Mouse (Mus musculus) midbrain, embryonic 14.5 days (tissue): ENCODE data around the gene Gm20388. TPM values are rescaled to one million over a fixed set of nuclear protein-coding genes. Genes with fewer than 3 reads are reported as not detected.

Source experiments
- ATAC-seq: fragments of 200-750 bp; cut with Nextera tagmentation; 2 replicates; pipeline ENCODE4 v1.8.0; 2017; ENCODE audit warnings: moderate number of reproducible peaks, moderate library complexity; ENCODE audit not compliant: low FRiP score, low TSS enrichment
- DNase-seq: peaks from one replicate; pipeline ENCODE4 v3.0.0-alpha.2; 2015
- H3K27ac ChIP-seq: fragments of 300-500 bp; sonication (generic); replicated peaks from 2 replicates; pipeline ENCODE4 v1.5.1; 2014; ENCODE audit warnings: mild to moderate bottlenecking, low read depth, low read length, moderate library complexity
- H3K27me3 ChIP-seq: fragments of 300-500 bp; sonication (generic); 2 replicates; pipeline ENCODE4 v1.6.1; 2014; ENCODE audit warnings: low read length, control low read depth, mixed read lengths; ENCODE audit not compliant: control insufficient read depth, insufficient read depth
- H3K36me3 ChIP-seq: fragments of 300-500 bp; sonication (generic); 2 replicates; pipeline ENCODE4 v1.6.1; 2014; ENCODE audit warnings: low read length, control low read depth; ENCODE audit not compliant: control insufficient read depth, insufficient read depth
- H3K4me1 ChIP-seq: fragments of 300-500 bp; sonication (generic); 2 replicates; pipeline ENCODE4 v1.6.1; 2014; ENCODE audit warnings: mild to moderate bottlenecking, antibody characterized with exemption, low read length, control low read depth; ENCODE audit not compliant: control insufficient read depth, insufficient read depth
- H3K4me2 ChIP-seq: fragments of 300-500 bp; sonication (generic); 2 replicates; pipeline ENCODE4 v1.6.1; 2014; ENCODE audit warnings: mild to moderate bottlenecking, low read length, moderate library complexity
- H3K4me3 ChIP-seq: fragments of 300-500 bp; sonication (generic); replicated peaks from 2 replicates; pipeline ENCODE4 v1.5.1; 2014; ENCODE audit warnings: low read depth, low read length
- H3K9ac ChIP-seq: fragments of 300-500 bp; sonication (generic); replicated peaks from 2 replicates; pipeline ENCODE4 v1.6.1; 2014; ENCODE audit warnings: mild to moderate bottlenecking, low read length, moderate library complexity
- H3K9me3 ChIP-seq: fragments of 300-500 bp; sonication (generic); 2 replicates; pipeline ENCODE4 v1.6.1; 2016; ENCODE audit warnings: low read length, control low read depth, mixed read lengths; ENCODE audit not compliant: control insufficient read depth
- WGBS: fragments of 180-500 bp; shearing (Covaris S2); extraction: QIAGEN DNeasy Blood & Tissue Kit; methylation state at CpG from one replicate; pipeline ENCODE4 v1.1.7; 2014; 5-methylcytosine and 5-hydroxymethylcytosine counted together
- polyA plus RNA-seq: library from polyadenylated mRNA; unstranded; fragments of >200 nt; fragmentation: Nextera tagmentation; extraction: Ambion mirVana; gene quantifications from 2 replicates; pipeline ENCODE4 v1.2.1, GENCODE M21; 2014

Gene Gm20388
- polyA plus RNA-seq, 1 experiment from 2014 or later, result 4.1 TPM

- Histone ChIP-seq H3K9me3 (no peaks in the 10 kb centered on the region), H3K4me2 (no peak overlapping the region), H3K4me3 (no peak overlapping the region), H3K36me3 (no peaks in the 10 kb centered on the region), H3K27me3 (no peaks in the 10 kb centered on the region), H3K27ac (no peak overlapping the region), H3K4me1 (peaks cover 29% of the 10 kb centered on the region), H3K9ac (no peak overlapping the region)
- DNase-seq (no peak), ATAC-seq (no peak)
- 50% methylated on average over 12 of the region's 12 CpGs for WGBS
Measured at GRCm38 (mm10) chr8:120318476-120318991, 407.9 kb downstream of the Gm20388 start.

GRCm38 (mm10) chr8:120319449-120319848, 408.8 kb downstream of the Gm20388 start:
- H3K4me2 ChIP-seq, result no peak overlapping the region
- WGBS, result 22% methylated on average over 7 of the region's 7 CpGs
- no peak overlapping the region for H3K4me3 ChIP-seq
- H3K9ac ChIP-seq, result no peak overlapping the region
- DNase-seq (peak; percentile 84), ATAC-seq (no peak; the same call in 1 of the 2 replicates)
- H3K36me3 ChIP-seq, result no peaks in the 10 kb centered on the region
- H3K27me3 ChIP-seq, result no peaks in the 10 kb centered on the region
- no peak overlapping the region for H3K27ac ChIP-seq
- peaks cover 37% of the 10 kb centered on the region for H3K4me1 ChIP-seq
- no peaks in the 10 kb centered on the region for H3K9me3 ChIP-seq

- Histone ChIP-seq H3K4me2 (no peak overlapping the region), H3K27ac (no peak overlapping the region), H3K36me3 (no peaks in the 10 kb centered on the region), H3K9ac (no peak overlapping the region), H3K4me3 (no peak overlapping the region), H3K27me3 (no peaks in the 10 kb centered on the region), H3K9me3 (no peaks in the 10 kb centered on the region), H3K4me1 (peaks cover 39% of the 10 kb centered on the region)
- 85% methylated on average over 5 of the region's 5 CpGs for WGBS
- DNase-seq, result no peak
- no peak for ATAC-seq
Measured at GRCm38 (mm10) chr8:120320146-120320545, 409.5 kb downstream of the Gm20388 start.

- no peak overlapping the region for H3K4me2 ChIP-seq
- 41% methylated on average over 6 of the region's 6 CpGs for WGBS
- H3K36me3 ChIP-seq, result no peaks in the 10 kb centered on the region
- no peaks in the 10 kb centered on the region for H3K27me3 ChIP-seq
- H3K4me3 ChIP-seq, result no peak overlapping the region
- H3K27ac ChIP-seq, result no peak overlapping the region
- no peaks in the 10 kb centered on the region for H3K9me3 ChIP-seq
- no peak overlapping the region for H3K9ac ChIP-seq
- ATAC-seq (no peak), DNase-seq (peak; percentile 64)
- peaks cover 39% of the 10 kb centered on the region for H3K4me1 ChIP-seq
Measured at GRCm38 (mm10) chr8:120321724-120322123, 411.1 kb downstream of the Gm20388 start.

- ATAC-seq, result peak; percentile 63; the same call in 1 of the 2 replicates
- Histone ChIP-seq H3K36me3 (no peaks in the 10 kb centered on the region), H3K4me2 (peak overlapping the region; percentile 29), H3K27ac (peak overlapping the region; percentile 83), H3K9me3 (no peaks in the 10 kb centered on the region), H3K4me1 (peaks cover 33% of the 10 kb centered on the region), H3K27me3 (no peaks in the 10 kb centered on the region), H3K4me3 (no peak overlapping the region), H3K9ac (no peak overlapping the region; the same call in 1 of the 2 replicates)
- 2% methylated on average over 20 of the region's 20 CpGs for WGBS
- DNase-seq, result peak; percentile 80
Measured at GRCm38 (mm10) chr8:120322956-120323448, 412.4 kb downstream of the Gm20388 start.

- Histone ChIP-seq H3K27ac (peak overlapping the region; percentile 22; the same call in 1 of the 2 replicates), H3K9ac (no peak overlapping the region), H3K27me3 (no peaks in the 10 kb centered on the region), H3K9me3 (no peaks in the 10 kb centered on the region), H3K4me1 (peaks cover 31% of the 10 kb centered on the region), H3K4me2 (no peak overlapping the region), H3K36me3 (no peaks in the 10 kb centered on the region), H3K4me3 (no peak overlapping the region)
- 54% methylated on average over 3 of the region's 3 CpGs for whole genome bisulfite sequencing
- ATAC-seq (no peak), DNase-seq (no peak)
Measured at GRCm38 (mm10) chr8:120324555-120324954, 413.9 kb downstream of the Gm20388 start.

GRCm38 (mm10) chr8:120325172-120325767, 414.6 kb downstream of the Gm20388 start:
- peaks cover 31% of the 10 kb centered on the region for H3K4me1 ChIP-seq
- no peak for ATAC-seq

GRCm38 (mm10) chr8:120327131-120327554, 416.5 kb downstream of the Gm20388 start:
- H3K4me3 ChIP-seq, result no peak overlapping the region
- no peaks in the 10 kb centered on the region for H3K36me3 ChIP-seq
- H3K9me3 ChIP-seq, result no peaks in the 10 kb centered on the region
- no peak for ATAC-seq
- no peak overlapping the region for H3K27ac ChIP-seq
- no peak overlapping the region for H3K4me2 ChIP-seq
- no peaks in the 10 kb centered on the region for H3K27me3 ChIP-seq
- H3K9ac ChIP-seq, result no peak overlapping the region
- peak; percentile 60 for DNase-seq
- 44% methylated on average over 3 of the region's 3 CpGs for WGBS
- peaks cover 29% of the 10 kb centered on the region for H3K4me1 ChIP-seq

More at GRCm38 (mm10) chr8:120325172-120325767, 414.6 kb downstream of the Gm20388 start:
- H3K4me3 ChIP-seq, result no peak overlapping the region
- H3K9me3 ChIP-seq, result no peaks in the 10 kb centered on the region
- H3K36me3 ChIP-seq, result no peaks in the 10 kb centered on the region
- no peak overlapping the region for H3K9ac ChIP-seq
- H3K27me3 ChIP-seq, result no peaks in the 10 kb centered on the region
- H3K4me2 ChIP-seq, result no peak overlapping the region
- WGBS, result 53% methylated on average over 5 of the region's 5 CpGs
- no peak for DNase-seq
- peak overlapping the region; percentile 22; the same call in 1 of the 2 replicates for H3K27ac ChIP-seq
